Mouse (Mus musculus): Measurements from ENCODE around the gene Vps45.

The Vps45 gene

DNA sequence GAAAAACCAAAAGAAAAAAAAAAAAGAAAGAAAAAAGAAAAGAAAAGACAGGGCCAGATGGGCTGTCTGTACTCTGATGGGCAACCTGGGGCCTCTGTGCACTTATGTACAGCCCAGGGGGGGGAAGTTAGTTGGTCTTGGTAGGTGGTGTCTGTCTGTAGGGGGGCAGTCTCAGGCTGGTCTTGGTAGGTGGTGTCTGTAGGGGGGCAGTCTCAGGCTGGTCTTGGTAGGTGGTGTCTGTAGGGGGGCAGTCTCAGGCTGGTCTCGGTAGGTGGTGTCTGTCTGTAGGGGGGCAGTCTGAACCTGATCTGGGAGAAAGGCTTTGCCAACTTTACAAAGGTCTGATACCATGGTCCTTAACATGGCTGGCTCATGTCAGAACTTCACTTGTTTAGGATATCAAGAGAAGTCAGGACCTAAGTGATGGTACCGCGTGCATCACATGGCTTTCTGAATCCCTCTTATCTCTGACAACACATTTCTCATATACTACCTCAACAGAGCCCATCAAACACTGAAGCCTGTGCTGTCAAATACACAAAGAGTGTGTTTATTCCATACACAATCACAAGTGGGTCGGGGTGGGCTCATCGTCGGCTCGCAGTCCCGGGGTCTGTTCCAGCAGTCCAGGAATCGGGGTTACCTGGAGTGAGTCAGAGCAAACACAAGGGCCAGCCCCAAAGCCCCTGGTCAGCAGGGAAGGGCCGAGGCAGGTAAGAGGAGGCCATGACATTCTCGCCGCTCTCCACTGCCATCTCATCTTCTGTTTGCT is 58.8 kb downstream of the Vps45 start:
- in situ Hi-C loops (cut with MseI, MboI): no loop called here

- in situ Hi-C loops (cut with MseI, MboI): no loop called here
Measured at GRCm38 (mm10) chr3:95997203-95997721, 61.0 kb downstream of the Vps45 start.

- in situ Hi-C loops (cut with MseI, MboI): no loop called here
Measured at GRCm38 (mm10) chr3:95996451-95997073, 61.7 kb downstream of the Vps45 start.

- in situ Hi-C loops (cut with MseI, MboI): no loop called here
Measured at GRCm38 (mm10) chr3:95995802-95996428, 62.4 kb downstream of the Vps45 start, which contains the start of gene Plekho1. Gene Plekho1, minus strand, starts transcription at chr3:95996001.

DNA sequence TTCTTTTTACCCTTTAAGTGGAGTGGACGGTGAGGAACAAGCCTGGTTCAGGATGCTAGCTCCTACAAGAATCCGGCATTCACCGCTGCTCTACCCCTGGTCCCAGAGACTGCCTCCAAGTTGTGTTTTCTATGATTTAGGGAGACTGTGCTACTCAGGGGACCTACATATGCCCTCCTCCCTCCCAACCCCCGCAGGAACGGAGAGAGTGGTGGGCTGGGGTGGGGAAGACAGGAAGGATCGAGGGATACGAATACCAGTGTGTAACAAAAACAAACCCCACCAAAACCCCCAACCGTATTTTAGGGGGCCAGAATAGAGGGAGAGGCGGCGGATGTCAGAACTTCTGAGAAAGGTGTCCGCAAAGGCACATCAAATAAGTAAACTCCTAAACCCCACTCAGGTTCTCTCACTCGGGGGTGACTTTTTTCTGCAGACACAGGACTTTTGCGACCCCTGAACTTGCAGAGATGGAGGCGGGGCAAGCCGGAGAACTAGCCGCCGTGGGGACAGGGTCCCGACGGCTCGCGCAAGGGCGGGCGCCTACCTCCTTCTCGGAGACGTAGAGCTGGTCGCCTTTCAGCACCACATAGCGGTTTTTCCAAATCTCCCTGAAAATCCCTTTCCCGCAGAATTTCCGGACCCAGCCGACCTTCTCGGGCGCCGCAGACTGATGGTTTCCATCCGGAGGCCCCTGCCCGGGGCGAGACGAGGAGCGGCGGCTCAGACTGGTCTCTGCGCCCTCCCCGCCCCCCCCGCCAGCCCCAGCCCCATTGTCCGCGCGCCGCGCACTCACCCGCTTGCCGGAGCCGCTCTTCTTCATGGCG is 63.1 kb downstream of the Vps45 start:
- in situ Hi-C loops (cut with MseI, MboI): no loop called here

- in situ Hi-C loops (cut with MseI, MboI): no loop called here
Measured at GRCm38 (mm10) chr3:95994381-95994846, 63.9 kb downstream of the Vps45 start.

DNA sequence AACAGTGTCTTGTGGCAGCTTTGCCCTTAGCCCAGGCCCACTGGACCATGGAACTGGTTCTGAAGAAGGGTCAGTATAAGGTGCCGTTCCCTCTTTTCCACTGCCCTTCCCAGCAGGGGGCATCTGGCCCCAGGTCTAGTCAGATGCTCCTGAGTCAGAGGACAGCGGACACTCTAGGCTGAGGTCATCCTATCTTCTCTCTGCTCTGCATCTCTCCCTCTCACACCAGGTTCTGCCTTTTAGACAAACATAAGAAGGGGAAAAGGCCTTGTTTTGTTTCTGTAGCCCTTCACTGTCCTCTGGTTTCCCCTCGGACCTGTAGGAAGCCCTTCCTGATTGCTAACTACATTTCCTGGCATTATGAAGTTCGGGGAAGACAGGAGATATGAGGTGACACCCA is 64.4 kb downstream of the Vps45 start:
- in situ Hi-C loops (cut with MseI, MboI): no loop called here

- in situ Hi-C loops (cut with MseI, MboI): no loop called here
Measured at GRCm38 (mm10) chr3:95992990-95993603, 65.2 kb downstream of the Vps45 start.

DNA sequence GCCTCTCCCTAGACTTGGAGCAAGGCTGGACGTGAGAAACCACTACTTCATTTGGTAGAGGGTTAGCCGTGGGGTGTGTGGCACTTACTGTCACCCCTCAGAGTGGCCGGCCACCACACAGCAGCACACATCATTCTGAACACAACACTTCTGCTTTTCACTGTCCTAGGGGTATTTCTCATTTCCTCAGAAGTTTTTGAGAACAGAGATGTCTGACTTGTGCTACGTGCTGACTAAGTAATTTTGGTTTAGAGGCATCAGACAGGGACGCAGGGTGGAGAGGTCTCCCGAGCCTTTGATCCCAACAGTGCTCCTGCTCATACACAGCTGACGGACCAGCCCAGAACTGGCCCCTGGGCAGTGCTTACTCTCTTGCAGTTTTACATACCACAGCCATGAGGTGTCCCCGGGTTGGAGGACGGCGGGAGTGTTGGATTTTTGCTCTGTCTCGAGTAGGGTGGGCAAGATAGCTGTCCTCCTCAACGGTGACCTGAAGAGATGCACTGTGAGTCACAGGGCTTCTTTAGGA is 67.8 kb downstream of the Vps45 start:
- in situ Hi-C loops (cut with MseI, MboI): no loop called here

- in situ Hi-C loops (cut with MseI, MboI): no loop called here
Measured at GRCm38 (mm10) chr3:95988969-95989368, 69.3 kb downstream of the Vps45 start.

DNA sequence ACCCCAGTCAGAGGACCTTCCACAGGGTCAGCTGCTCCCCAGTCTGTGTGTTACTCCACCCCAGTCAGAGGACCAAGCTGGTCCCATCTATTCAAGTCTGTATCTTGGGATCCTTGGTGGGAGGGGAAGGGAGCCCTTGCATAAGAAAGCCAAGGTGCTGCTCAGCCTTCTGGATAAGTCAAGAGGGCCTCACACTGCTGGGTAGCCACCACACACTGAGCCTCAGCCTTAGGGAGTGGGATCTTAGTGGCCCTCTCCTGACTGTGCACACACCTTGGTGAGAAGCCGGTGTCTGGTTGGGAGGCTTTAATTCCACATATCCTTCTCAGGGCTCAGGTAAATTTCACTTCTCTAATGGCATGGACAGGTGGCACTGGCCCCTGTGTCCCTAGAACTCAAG is 70.1 kb downstream of the Vps45 start:
- in situ Hi-C loops (cut with MseI, MboI): no loop called here

DNA sequence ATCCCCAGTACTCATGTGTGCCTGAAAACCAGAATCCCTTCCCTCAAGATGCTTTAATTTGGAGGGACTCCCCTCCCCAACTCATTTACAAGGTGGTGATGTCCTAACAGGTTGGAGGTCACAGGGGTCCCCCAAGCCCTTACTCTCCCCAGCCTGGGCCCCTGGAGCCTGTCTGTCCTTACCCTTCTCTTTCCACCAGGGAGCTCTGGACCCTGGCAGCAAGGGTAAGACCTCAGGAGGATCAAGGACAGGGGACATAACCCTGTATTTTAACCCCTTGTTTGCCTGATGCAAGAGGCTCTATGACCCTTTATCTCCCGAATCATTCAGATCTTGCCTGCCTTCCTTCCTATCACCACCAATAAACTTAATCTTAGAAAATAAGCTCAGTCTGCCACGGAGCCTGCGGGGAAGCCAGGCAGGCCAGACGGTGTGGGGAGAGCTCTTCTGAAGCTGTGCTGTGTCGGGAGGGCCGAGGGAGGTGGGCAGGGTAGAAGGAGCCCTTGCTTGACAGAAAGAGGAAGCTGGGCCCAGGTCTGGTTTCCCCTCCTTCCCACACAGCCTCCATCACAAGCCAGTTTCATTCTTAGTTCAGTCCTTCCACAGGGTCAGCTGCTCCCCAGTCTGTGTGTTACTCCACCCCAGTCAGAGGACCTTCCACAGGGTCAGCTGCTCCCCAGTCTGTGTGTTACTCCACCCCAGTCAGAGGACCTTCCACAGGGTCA is 70.7 kb downstream of the Vps45 start:
- in situ Hi-C loops (cut with MseI, MboI): no loop called here

GRCm38 (mm10) chr3:95986984-95987383 is 71.3 kb downstream of the Vps45 start:
- in situ Hi-C loops (cut with MseI, MboI): no loop called here

DNA sequence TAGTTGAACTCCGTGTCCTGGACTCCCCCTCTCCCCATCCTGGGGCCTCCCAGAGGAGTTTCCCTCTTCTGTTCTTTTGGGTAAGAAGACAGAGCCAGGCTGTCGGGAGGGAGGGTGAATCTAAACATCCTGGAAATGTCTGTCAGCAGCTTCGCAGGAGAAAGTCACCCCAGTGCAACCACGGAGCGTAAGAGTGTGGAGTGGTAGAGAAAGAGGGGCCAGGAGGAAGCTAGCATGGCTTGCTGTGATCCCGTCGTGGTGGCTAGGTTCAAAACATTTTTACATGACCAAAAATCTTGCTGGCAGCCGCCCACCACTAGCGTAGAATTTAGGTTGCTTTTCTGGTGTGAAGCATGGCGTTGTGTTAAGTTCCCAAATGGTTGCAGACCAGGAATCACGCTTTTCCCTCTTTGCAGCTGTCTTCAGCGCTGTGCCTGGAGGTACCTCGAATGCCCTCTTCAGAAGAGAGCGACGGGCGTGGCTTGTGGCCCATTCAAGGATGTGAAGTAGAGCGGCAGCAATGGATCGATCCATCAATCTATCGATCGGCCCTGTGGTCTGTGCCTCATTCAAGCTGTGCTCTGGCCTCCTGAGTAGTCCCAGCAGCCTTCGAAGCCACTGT is 72.2 kb downstream of the Vps45 start:
- in situ Hi-C loops (cut with MseI, MboI): no loop called here

GRCm38 (mm10) chr3:95985209-95986000 is 72.9 kb downstream of the Vps45 start:
- in situ Hi-C loops (cut with MseI, MboI): no loop called here

DNA sequence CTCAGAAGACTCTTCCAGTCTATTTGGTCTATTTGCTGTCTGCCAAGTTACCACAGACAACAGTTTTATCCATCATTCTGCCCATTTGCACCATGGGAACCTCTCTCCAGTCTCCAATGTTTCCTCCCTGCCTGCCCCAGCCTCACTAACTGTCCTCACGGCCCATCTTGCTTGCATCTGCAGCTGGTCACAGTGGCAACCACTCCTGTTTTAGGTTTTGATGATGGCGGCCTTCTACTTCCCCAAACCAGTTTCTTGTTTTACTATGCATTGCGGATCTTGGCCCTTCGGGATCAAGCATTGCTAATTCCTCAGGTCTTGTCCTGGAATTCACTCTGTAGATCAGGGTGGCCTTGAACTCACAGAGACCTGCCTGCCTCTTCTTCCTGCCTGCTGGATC is 76.1 kb downstream of the Vps45 start:
- in situ Hi-C loops (cut with MseI, MboI): no loop called here

DNA sequence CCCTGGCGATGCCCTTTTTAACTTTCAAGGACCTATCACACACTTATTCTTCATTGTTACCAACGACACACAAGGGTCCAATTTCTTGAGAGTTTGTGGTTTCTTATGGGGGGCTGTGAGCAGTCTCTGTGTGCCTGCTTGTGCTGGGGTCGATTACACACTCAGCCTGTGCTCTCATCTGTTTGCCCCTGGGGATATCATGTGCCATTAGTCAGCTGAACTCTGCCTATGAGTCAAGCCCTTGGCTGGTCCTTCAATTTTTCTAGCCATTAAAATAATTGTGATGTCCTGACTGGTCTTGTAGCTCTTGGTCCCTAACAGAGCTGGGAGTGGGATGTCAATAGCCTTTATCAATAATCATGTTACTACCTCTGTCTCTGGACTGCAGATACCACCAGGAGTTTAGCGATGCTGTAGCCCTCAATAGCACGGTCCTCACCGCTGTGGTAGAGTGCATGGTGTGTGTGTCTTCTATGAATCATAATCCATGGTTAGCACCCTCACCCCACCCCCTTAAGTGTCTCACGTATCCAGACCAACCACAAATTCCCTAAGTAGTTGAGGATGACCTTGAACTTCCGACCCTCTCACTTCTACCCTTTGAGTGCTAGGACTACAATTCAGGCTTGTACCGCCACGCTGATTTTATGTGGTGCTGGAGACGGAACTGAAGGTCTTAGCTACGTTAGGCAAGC is 77.8 kb downstream of the Vps45 start:
- in situ Hi-C loops (cut with MseI, MboI): no loop called here

DNA sequence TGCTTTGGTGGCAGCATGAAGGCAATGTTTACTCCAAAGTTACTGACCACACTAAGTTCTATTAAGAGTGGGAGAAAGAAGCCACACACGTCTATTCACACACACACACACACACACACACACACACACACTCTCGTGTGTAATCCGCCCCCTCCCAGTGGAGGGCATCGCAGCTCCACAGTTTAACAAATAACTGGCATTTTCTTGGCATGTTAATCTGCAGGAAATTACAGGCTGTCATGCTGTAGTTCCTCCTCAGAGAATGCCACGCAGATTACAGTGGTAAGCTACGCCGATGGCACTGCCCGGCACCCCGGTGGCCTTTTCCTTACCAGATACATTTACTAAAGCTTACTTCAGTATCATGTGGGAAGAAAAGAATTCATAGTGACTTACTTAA is 80.0 kb downstream of the Vps45 start:
- in situ Hi-C loops (cut with MseI, MboI): no loop called here

Data from mouse trophoblast stem cell (cell line).